Mouse (Mus musculus): ENCODE measurements around the gene Muc2.

Gene Muc2

DNA sequence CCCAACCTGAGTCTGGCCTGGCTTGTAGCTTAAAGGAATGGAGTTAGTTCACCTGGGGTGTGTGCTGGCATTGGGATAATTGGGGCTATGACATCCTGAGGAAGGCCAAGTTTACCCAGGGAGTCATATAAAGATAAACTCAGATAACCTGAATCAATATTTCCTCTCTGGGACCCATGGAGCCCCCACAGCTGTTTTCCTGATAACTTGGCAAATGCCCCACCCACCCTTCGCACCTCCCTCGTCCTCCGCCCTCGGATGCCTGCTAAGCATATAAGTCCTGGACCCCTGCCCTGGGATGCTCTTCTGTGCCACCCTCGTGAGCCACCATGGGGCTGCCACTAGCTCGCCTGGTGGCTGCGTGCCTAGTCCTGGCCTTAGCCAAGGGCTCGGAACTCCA lies at the start of gene Muc2:
Gene Muc2, plus strand, starts transcription at position 301 of the 400 bp plus-strand sequence.
- WGBS = 83% methylated on average over 8 of the region's 8 CpGs

DNA sequence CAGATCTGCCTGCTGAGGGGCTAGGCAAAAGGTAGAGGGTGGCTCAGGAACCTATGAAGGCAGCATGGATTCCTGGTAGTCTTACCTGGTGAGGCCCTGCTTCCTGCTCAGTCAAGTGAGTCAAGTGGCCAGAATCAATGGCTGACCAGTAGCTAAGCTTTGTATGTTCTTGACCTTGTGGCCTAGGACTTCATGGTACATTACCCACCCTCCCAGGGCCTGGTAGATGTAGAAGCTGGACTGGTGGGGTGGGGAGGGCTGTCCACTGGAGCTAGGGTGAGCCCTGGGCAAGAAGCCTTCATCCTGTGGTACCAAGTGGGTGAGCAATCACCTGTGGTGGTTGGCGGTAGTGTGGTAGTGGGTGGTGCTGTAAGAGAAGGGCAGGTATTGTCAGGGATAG lies 47.8 kb upstream of the Muc2 start:
- WGBS = 100% methylated on average over 1 of the region's 1 CpGs

GRCm38 (mm10) chr7:141643160-141643559 lies 47.0 kb upstream of the Muc2 start:
- 50% methylated on average over 3 of the region's 3 CpGs for WGBS

GRCm38 (mm10) chr7:141647083-141647482 lies 43.1 kb upstream of the Muc2 start:
- 41% methylated on average over 2 of the region's 2 CpGs for WGBS

- WGBS = 82% methylated on average over 11 of the region's 11 CpGs
Measured at GRCm38 (mm10) chr7:141647815-141648214, 42.3 kb upstream of the Muc2 start.

- WGBS = 61% methylated on average over 7 of the region's 7 CpGs
Measured at GRCm38 (mm10) chr7:141652191-141652590, 37.9 kb upstream of the Muc2 start.

DNA sequence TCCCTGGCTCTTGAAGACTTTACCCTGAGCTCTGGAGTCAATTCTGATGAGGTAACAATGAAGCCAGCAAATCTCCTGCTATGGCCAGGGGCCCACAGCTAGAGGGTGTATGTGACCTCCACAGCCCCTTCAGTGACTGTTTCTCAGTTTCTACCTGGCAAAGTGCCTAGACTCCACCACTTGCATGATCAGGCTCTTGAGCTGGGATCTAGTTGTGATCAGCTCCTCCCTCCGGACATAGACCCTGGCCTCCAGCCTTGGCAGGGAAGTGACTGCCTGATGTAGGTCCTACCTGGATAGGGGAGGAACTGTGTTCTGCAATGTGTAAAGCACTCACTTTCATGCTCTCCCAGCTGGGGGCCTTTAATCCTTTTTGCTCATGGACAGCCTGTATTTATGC lies 29.8 kb upstream of the Muc2 start:
- 87% methylated on average over 1 of the region's 1 CpGs for WGBS

GRCm38 (mm10) chr7:141661481-141661880 lies 28.7 kb upstream of the Muc2 start:
- 84% methylated on average over 3 of the region's 3 CpGs for WGBS

- WGBS = 78% methylated on average over 5 of the region's 5 CpGs
Measured at GRCm38 (mm10) chr7:141662223-141662622, 27.9 kb upstream of the Muc2 start.

GRCm38 (mm10) chr7:141666190-141666589 lies 23.9 kb upstream of the Muc2 start:
- WGBS = 20% methylated on average over 4 of the region's 4 CpGs

DNA sequence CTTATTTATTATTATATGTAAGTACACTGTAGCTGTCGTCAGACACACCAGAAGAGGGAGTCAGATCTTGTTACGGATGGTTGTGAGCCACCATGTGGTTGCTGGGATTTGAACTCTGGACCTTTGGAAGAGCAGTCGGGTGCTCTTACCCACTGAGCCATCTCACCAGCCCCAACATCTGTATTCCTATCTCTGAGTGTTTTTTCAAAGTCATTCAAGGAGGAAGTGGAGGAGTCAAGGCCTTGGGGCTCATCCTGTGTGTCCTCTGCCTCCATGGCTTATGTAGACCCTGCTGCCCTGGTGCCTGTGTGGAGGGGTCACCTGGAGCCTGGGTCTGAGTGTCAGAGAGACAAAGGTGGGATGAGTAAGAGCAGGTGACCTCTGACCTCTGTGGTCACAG lies 21.0 kb upstream of the Muc2 start:
- 92% methylated on average over 3 of the region's 3 CpGs for WGBS

DNA sequence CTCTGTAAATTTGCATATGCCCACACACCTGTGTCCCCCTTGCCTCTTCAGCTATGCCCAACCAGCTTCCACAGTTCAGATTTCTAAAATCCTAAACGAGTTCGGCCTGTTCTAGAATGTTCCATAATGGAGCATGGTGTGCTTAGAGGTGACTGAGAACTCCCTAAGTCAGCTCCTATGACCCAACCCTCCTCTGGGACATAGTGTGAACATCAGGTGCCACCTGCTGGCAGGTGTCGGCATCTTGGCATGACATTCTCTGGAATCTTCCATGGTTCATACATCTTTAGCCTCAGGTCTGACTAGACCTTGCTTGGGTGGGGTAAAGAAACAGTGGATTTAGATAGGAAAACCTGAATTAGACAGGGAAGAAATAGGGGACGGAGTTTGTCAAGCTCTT lies 19.1 kb upstream of the Muc2 start:
- WGBS = 68% methylated on average over 4 of the region's 4 CpGs

GRCm38 (mm10) chr7:141671626-141672291 lies 18.4 kb upstream of the Muc2 start:
- 92% methylated on average over 5 of the region's 5 CpGs for WGBS

DNA sequence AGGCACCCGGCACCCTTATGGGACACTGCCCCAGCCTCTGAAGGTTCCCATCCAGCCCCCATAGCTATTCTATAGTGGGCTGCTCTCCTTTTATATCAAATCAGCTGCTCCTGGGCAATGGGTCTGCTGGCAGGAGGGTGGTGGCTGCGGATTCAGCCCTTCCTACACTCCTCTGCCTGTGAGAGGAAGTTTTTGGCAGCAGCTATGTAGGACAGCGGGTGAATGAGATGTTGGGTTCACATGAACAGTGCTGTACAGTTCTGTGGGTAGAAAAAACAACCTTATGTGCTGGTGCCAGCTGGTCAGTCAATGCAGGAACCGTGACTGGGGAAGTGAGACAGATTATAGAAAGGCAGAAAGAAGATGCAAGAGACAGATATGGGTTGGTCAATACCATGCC lies 11.2 kb upstream of the Muc2 start:
- 45% methylated on average over 4 of the region's 4 CpGs for WGBS

DNA sequence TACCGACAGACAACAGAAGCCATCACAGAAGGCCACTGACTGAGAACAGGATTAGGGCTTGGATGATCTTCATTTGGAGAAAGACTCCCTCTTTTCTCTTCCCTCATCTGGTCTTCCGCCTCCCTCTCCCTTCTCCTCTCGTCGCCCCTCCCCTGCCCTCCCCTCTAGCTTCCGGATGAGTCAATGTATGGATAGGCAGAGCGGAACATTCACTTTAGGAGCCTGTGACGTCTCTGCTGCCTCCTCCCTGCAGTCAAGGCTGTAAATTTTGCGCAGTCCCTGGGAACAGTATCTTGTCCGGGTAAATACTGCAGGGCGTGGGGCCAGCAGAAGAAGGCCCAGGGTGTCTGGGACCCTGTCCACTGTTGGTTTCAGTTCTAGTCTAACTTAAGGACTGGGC lies 2.8 kb upstream of the Muc2 start:
- 45% methylated on average over 10 of the region's 10 CpGs for WGBS

- 48% methylated on average over 30 of the region's 30 CpGs for WGBS
Measured at GRCm38 (mm10) chr7:141693591-141694273, 3.6 kb downstream of the Muc2 start.

DNA sequence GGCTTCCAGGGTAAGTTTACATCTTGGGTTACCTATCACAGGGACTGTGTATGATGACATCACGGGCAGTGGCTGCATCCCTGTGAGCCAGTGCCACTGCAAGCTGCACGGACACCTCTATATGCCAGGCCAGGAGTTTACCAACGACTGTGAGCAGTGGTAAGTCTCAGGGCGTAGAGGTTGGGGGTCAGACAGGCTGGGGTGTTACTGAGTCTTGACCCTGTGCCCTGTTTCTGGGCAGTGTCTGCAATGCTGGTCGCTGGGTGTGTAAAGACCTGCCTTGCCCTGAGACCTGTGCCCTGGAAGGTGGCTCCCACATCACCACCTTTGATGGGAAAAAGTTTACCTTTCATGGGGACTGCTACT lies 4.1 kb downstream of the Muc2 start:
- WGBS = 83% methylated on average over 5 of the region's 5 CpGs

DNA sequence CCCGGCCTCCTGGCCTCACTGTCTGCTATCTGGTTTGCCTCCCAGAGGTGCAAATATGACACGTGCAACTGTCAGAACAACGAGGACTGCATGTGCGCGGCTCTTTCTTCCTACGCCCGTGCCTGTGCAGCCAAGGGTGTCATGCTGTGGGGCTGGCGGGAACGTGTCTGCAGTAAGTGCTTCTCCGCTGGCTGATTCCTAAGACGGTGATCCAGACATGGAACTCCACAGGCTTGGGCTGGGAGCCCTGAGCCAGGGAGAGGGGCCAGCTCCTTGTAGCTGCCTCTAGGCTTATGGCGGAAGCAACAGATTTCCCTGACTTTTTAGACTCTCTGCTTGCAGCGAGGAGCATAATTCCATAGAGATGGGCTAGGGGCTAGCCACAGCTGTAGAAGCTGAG lies 6.4 kb downstream of the Muc2 start:
- WGBS = 67% methylated on average over 13 of the region's 13 CpGs

GRCm38 (mm10) chr7:141699556-141700220 lies 9.5 kb downstream of the Muc2 start:
- WGBS = 90% methylated on average over 8 of the region's 8 CpGs

- 74% methylated on average over 7 of the region's 7 CpGs for WGBS
Measured at GRCm38 (mm10) chr7:141747451-141748100, 57.4 kb downstream of the Muc2 start.

DNA sequence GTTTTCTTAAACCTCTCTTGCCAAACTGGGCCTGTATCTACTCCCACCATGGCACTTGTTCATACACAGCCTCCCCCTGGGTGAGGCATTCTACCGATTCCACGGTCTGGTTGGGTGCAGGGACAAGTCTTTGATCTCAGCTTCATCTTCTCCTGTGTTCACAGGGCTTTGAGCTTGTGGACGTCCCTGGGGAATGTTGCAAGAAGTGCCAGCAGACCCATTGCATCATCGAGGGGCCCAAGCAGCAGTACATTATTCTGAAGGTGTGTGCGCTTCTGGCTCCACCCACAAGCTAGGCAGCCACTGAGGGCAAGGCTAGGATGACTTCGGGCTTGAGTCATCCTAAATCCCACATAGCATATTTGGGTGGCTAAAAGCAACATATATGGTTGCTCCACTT lies 62.4 kb downstream of the Muc2 start:
- WGBS = 65% methylated on average over 6 of the region's 6 CpGs

GRCm38 (mm10) chr7:141755831-141756230 lies 65.7 kb downstream of the Muc2 start:
- 49% methylated on average over 4 of the region's 4 CpGs for WGBS

DNA sequence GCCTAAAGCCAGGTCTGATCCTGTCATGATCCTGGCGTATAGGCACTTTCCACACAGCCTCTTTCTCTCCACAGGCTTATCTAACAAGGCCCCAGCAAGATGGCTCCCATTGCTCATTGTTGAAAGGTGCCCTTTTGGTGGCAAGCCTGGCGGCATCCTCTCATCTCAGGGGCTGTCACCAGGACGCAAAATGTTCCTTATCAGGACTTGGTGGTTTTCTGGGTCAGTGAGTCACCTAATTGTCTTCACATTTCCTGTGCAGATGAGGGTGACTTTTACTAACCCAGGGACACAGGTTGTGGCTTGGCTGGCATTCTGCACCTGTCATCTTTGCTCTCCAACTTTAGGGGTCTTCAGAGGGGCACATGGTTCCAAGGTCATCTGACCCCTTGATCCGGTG lies 68.2 kb downstream of the Muc2 start:
- WGBS = 80% methylated on average over 4 of the region's 4 CpGs

Data from cerebral cortex, adult 2 months (tissue).